Mouse (Mus musculus): ENCODE data around the gene Tbx10. TPM values are rescaled to one million over a fixed set of nuclear protein-coding genes. Genes with fewer than 3 reads are reported as not detected.
"Not testable (repeated sequence)": the region's sequence is repeated elsewhere in the genome, so short reads cannot be mapped to it uniquely, and the experiment has no call there.

Tbx10 gene
- total RNA-seq, 2 experiments from 2014 or later = not detected

- not testable (repeated sequence) for DNase-seq (ENCODE audit: low spot score in 2 of 2)
Observed at GRCm38 (mm10) chr19:3974608-3975007, 17.9 kb upstream of the Tbx10 start.

GRCm38 (mm10) chr19:3975866-3976265 lies 16.7 kb upstream of the Tbx10 start:
- no peak for DNase-seq (ENCODE audit: low spot score in 2 of 2)

GRCm38 (mm10) chr19:3980309-3980708 lies 12.2 kb upstream of the Tbx10 start:
- DNase-seq (ENCODE audit: low spot score in 2 of 2) = peak; percentile 57 to 79

- DNase-seq (ENCODE audit: low spot score in 2 of 2) = no peak
Observed at GRCm38 (mm10) chr19:3980917-3981316, 11.6 kb upstream of the Tbx10 start.

GRCm38 (mm10) chr19:3983527-3984200 lies 8.9 kb upstream of the Tbx10 start:
- no peak for DNase-seq (ENCODE audit: low spot score in 2 of 2)

GRCm38 (mm10) chr19:3985261-3985681 lies 7.3 kb upstream of the Tbx10 start:
- DNase-seq (ENCODE audit: low spot score in 2 of 2) = no peak

- DNase-seq (ENCODE audit: low spot score in 2 of 2) = peak; percentile 64 to 75
Observed at GRCm38 (mm10) chr19:3986334-3986733, 6.2 kb upstream of the Tbx10 start, which contains the start of gene Acy3. Gene Acy3 (plus strand): TSS chr19:3986570.

GRCm38 (mm10) chr19:3988066-3988465 lies 4.5 kb upstream of the Tbx10 start:
- no peak for DNase-seq (ENCODE audit: low spot score in 2 of 2)

GRCm38 (mm10) chr19:3988750-3989149 lies 3.8 kb upstream of the Tbx10 start:
- DNase-seq (ENCODE audit: low spot score in 2 of 2) = no peak

- DNase-seq (ENCODE audit: low spot score in 2 of 2) = no peak
Observed at GRCm38 (mm10) chr19:3990804-3991203, 1.7 kb upstream of the Tbx10 start.

GRCm38 (mm10) chr19:3991562-3991961 lies 990 bp upstream of the Tbx10 start:
- DNase-seq (ENCODE audit: low spot score in 2 of 2) = no peak

GRCm38 (mm10) chr19:3991966-3992365 lies 586 bp upstream of the Tbx10 start:
- no peak for DNase-seq (ENCODE audit: low spot score in 2 of 2)

GRCm38 (mm10) chr19:3994932-3995331 lies 2.4 kb downstream of the Tbx10 start:
- DNase-seq (ENCODE audit: low spot score in 2 of 2) = no peak

- no peak for DNase-seq (ENCODE audit: low spot score in 2 of 2)
Observed at GRCm38 (mm10) chr19:3995505-3995904, 3.0 kb downstream of the Tbx10 start.

- no peak for DNase-seq (ENCODE audit: low spot score in 2 of 2)
Observed at GRCm38 (mm10) chr19:3996106-3996505, 3.6 kb downstream of the Tbx10 start.

- no peak for DNase-seq (ENCODE audit: low spot score in 2 of 2)
Observed at GRCm38 (mm10) chr19:3996747-3997146, 4.2 kb downstream of the Tbx10 start.

GRCm38 (mm10) chr19:3997231-3997630 lies 4.7 kb downstream of the Tbx10 start:
- DNase-seq (ENCODE audit: low spot score in 2 of 2) = no peak

- DNase-seq (ENCODE audit: low spot score in 2 of 2) = peak in 1 of 2 experiments; percentile 16
Observed at GRCm38 (mm10) chr19:3998335-3998734, 5.8 kb downstream of the Tbx10 start.

- DNase-seq (ENCODE audit: low spot score in 2 of 2) = peak in 1 of 2 experiments; percentile 15
Observed at GRCm38 (mm10) chr19:3999121-3999730, 6.7 kb downstream of the Tbx10 start.

GRCm38 (mm10) chr19:4000119-4000900 lies 7.8 kb downstream of the Tbx10 start, which contains the start of the genes Nudt8 and Gm49405:
Gene Nudt8 (plus strand): TSS chr19:4000580.
Gene Gm49405 (plus strand): TSS chr19:4000626.
- DNase-seq (ENCODE audit: low spot score in 2 of 2) = peak; percentile 81 to 94

- no peak for DNase-seq (ENCODE audit: low spot score in 2 of 2)
Observed at GRCm38 (mm10) chr19:4000949-4001525, 8.5 kb downstream of the Tbx10 start.

Measured in gastrocnemius, postnatal 4 days (tissue).